Mouse (Mus musculus) liver, postnatal 0 days (tissue): ENCODE measurements at regions not wholly inside any gene's neighbourhood (a gene's known extent, or its start where the extent isn't known, plus 50 kb on each side); places are given as distances from the start of the nearest gene placed in this dataset.
"Not testable (repeated sequence)": the region's sequence is repeated elsewhere in the genome, so short reads cannot be mapped to it uniquely, and the experiment has no call there.

Experiments used
- CTCF ChIP-seq: sonication (generic); IDR thresholded peaks from 2 replicates; pipeline ENCODE4 v1.5.1; 2016; ENCODE audit warnings: antibody characterized with exemption, low read depth
- EP300 ChIP-seq: IDR thresholded peaks from 2 replicates; pipeline ENCODE4 v1.6.1; 2016; ENCODE audit warnings: antibody characterized with exemption, low read depth, mild to moderate bottlenecking

DNA sequence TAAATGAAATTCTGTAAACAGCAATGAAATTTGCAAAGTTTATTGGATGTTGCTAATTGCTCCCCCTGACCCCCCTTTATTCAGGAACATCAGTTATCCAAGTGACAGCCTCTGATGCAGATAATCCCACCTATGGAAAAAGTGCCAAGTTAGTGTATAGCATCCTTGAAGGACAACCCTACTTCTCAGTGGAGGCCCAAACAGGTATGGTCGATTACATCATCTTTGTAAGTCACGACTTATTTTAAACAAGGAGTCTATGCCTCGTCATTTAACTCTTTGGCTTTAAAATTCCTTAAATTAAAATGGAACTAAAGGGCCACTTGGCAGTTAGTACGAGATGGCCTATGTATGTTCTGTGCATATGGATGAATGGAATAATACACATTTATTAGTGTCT is 217.6 kb downstream of the Gm15319 start:
- TF ChIP-seq EP300, CTCF: not testable (repeated sequence)
